Mouse (Mus musculus) heart, adult 2 months (tissue): Measurements from ENCODE around the gene Clhc1.

Source experiments
- CTCF ChIP-seq: fragments of 200-600 bp; IDR thresholded peaks from 2 replicates; pipeline ENCODE4 v1.8.1; 2022; ENCODE audit warnings: antibody characterized with exemption, mild to moderate bottlenecking, moderate library complexity
- POLR2A ChIP-seq: fragments of 200-500 bp; IDR thresholded peaks from 2 replicates; pipeline ENCODE4 v1.6.1; 2011; ENCODE audit warnings: mild to moderate bottlenecking, low read depth, low read length, control low read depth; ENCODE audit not compliant: insufficient read depth

DNA sequence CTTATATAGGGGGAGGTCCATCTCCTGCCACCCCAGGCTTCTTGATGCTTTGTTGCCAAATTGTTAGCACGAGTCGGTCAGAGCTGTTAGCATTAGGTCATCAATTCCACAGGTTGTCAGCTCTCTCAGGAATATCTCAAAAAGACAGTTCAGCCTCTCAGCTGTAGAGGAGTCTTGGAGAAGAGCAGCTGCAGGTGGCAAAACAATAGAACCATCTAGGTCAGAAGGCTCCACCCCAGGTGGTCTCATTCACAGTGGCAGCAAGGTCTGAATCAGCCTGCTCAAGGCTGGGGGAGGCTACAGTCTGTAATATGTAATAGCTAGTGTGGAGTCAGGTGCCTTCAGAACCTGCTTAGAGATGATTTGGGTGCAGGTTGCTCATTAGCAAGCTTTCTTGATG lies 55.8 kb downstream of the Clhc1 start:
- no peak for TF ChIP-seq CTCF
- no peak for TF ChIP-seq POLR2A
